Mouse (Mus musculus): ENCODE data around the gene Gm20671.

DNA sequence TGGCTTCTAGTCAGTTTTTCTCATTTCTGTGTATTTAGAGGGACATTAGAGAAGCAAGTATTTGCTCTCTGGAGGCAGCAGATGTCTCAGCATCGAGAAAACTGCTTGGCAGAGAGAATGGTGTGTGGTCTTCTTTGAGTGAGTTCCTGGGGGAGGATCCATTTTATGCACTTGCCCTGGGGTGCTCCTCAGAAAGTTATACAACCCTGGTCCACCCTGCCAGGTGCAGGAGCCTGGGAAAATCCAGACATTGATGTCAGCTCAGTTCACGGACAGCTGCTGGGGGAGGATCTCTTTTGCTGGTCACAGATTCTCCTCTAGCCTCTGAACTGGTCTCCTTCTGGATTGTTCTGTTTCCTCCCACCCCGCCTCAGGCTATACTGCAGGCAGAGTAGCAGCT lies 105.6 kb downstream of the Gm20671 start:
- TF ChIP-seq CTCF (IDR thresholded peaks at IDR 0.05; ENCODE audit: borderline replicate concordance, extremely low read depth, insufficient read depth, insufficient read length) = no peak
- no peak for TF ChIP-seq POLR2A (IDR thresholded peaks at IDR 0.05; ENCODE audit: borderline replicate concordance, extremely low read depth, insufficient read depth, insufficient read length, poor library complexity, severe bottlenecking)
